Mouse (Mus musculus): ENCODE results near the gene Pawr.
"Not testable (repeated sequence)": the region's sequence is repeated elsewhere in the genome, so short reads cannot be mapped to it uniquely, and the experiment has no call there.

The Pawr gene

GRCm38 (mm10) chr10:108315236-108315635, 16.7 kb upstream of the Pawr start:
- DNase-seq = no peak

GRCm38 (mm10) chr10:108328356-108328755, 3.6 kb upstream of the Pawr start:
- no peak for DNase-seq

GRCm38 (mm10) chr10:108328983-108329382, 2.9 kb upstream of the Pawr start:
- no peak for DNase-seq

GRCm38 (mm10) chr10:108329771-108330170, 2.1 kb upstream of the Pawr start:
- no peak for DNase-seq

GRCm38 (mm10) chr10:108330964-108331363, 957 bp upstream of the Pawr start:
- DNase-seq = no peak

- DNase-seq = peak; percentile 56
These were observed 935 bp downstream of the Pawr start for GRCm38 (mm10) chr10:108332571-108333541.

- no peak for DNase-seq
These were observed 1.7 kb downstream of the Pawr start for GRCm38 (mm10) chr10:108333642-108334041.

- DNase-seq = no peak
These were observed 2.2 kb downstream of the Pawr start for GRCm38 (mm10) chr10:108334096-108334495.

GRCm38 (mm10) chr10:108335736-108336292, 3.9 kb downstream of the Pawr start:
- DNase-seq = no peak

GRCm38 (mm10) chr10:108336581-108336980, 4.7 kb downstream of the Pawr start:
- no peak for DNase-seq

- DNase-seq = no peak
These were observed 6.4 kb downstream of the Pawr start for GRCm38 (mm10) chr10:108338055-108338961.

- no peak for DNase-seq
These were observed 7.2 kb downstream of the Pawr start for GRCm38 (mm10) chr10:108339118-108339517.

GRCm38 (mm10) chr10:108339872-108340271, 8.0 kb downstream of the Pawr start:
- DNase-seq = no peak

GRCm38 (mm10) chr10:108343734-108344133, 11.8 kb downstream of the Pawr start:
- no peak for DNase-seq

- DNase-seq = no peak
These were observed 13.2 kb downstream of the Pawr start for GRCm38 (mm10) chr10:108345123-108345522.

GRCm38 (mm10) chr10:108346301-108346700, 14.4 kb downstream of the Pawr start:
- not testable (repeated sequence) for DNase-seq

- DNase-seq = no peak
These were observed 18.5 kb downstream of the Pawr start for GRCm38 (mm10) chr10:108350125-108351070.

- no peak for DNase-seq
These were observed 21.0 kb downstream of the Pawr start for GRCm38 (mm10) chr10:108352944-108353343.

- DNase-seq = no peak
These were observed 22.9 kb downstream of the Pawr start for GRCm38 (mm10) chr10:108354726-108355391.

GRCm38 (mm10) chr10:108355392-108355775, 23.5 kb downstream of the Pawr start:
- DNase-seq = no peak

GRCm38 (mm10) chr10:108356601-108357187, 24.8 kb downstream of the Pawr start:
- no peak for DNase-seq

Measured in liver (tissue).